Mouse (Mus musculus): Measurements from ENCODE around the gene Iqschfp. TPM values are rescaled to one million over a fixed set of nuclear protein-coding genes. Genes with fewer than 3 reads are reported as not detected.

Iqschfp gene
- polyA plus RNA-seq, 1 experiment = not detected

DNA sequence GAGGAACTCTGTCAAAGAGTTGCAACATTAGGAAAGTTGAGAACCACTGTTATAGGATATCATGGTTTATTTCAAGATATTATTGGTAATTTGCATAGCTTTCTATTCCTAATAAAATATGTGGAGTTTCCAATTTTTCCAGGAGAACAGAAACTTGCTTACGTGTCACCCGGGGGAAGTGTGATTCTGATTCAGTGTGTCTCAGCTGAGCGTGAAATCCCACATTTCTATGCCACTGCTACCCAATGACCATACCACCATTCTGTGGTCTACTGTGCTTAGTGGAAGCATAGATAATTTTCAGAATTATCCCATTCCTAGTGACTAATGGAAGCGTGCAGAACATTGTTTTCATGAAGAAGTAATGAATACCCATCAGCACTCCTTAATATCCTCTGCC is 704.9 kb downstream of the Iqschfp start:
- Histone ChIP-seq H3K4me1 (ENCODE audit: control insufficient read depth, insufficient read depth, low read length) (peaks cover 5% of the 10 kb centered on the region), H3K4me3 (ENCODE audit: insufficient read depth, low read depth, low read length) (no peak overlapping the region), H3K27ac (ENCODE audit: insufficient read depth, low read depth, low read length) (no peak overlapping the region)
- TF ChIP-seq POLR2A (IDR thresholded peaks at IDR 0.05; ENCODE audit: insufficient read depth, low read depth, low read length) (no peak), CTCF (IDR thresholded peaks at IDR 0.05; ENCODE audit: insufficient read depth, low read depth, low read length) (no peak)
- 85% methylated on average over 4 of the region's 4 CpGs for WGBS

- Histone ChIP-seq H3K4me3 (ENCODE audit: insufficient read depth, low read depth, low read length) (no peak overlapping the region), H3K4me1 (ENCODE audit: control insufficient read depth, insufficient read depth, low read length) (peaks cover 14% of the 10 kb centered on the region), H3K27ac (ENCODE audit: insufficient read depth, low read depth, low read length) (no peak overlapping the region)
- WGBS = 56% methylated on average over 9 of the region's 9 CpGs
- no peak for TF ChIP-seq CTCF (IDR thresholded peaks at IDR 0.05; ENCODE audit: insufficient read depth, low read depth, low read length)
- TF ChIP-seq POLR2A (IDR thresholded peaks at IDR 0.05; ENCODE audit: insufficient read depth, low read depth, low read length) = no peak
Observed at GRCm38 (mm10) chr3:68602891-68603290, 710.9 kb downstream of the Iqschfp start.

DNA sequence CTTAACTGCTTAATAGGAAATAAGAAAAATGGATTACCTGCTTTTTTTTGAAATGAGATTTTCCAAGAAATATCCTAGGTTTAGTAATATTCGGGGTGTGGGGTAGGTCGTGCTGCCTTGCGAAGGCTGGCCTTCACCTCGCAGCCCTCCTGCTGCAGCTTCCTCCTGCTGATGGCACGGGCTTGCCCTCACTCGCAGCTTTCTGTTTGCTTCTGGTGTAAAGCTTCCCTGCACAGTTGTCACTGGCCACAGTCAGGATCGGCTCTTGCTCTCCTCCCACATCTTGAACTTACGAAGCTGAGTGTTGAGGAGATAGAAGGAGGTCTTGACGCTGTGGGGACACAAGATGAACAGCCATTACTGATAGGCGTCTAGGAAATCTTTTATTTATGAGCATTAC is 712.4 kb downstream of the Iqschfp start:
- TF ChIP-seq POLR2A (IDR thresholded peaks at IDR 0.05; ENCODE audit: insufficient read depth, low read depth, low read length) (no peak), CTCF (IDR thresholded peaks at IDR 0.05; ENCODE audit: insufficient read depth, low read depth, low read length) (no peak)
- no peak overlapping the region for H3K4me3 ChIP-seq (ENCODE audit: insufficient read depth, low read depth, low read length)
- H3K27ac ChIP-seq (ENCODE audit: insufficient read depth, low read depth, low read length) = peak overlapping the region; percentile 7; the same call in 1 of the 2 replicates
- WGBS = 74% methylated on average over 10 of the region's 10 CpGs
- peaks cover 23% of the 10 kb centered on the region for H3K4me1 ChIP-seq (ENCODE audit: control insufficient read depth, insufficient read depth, low read length)

- Histone ChIP-seq H3K4me1 (ENCODE audit: control insufficient read depth, insufficient read depth, low read length) (peaks cover 24% of the 10 kb centered on the region), H3K27ac (ENCODE audit: insufficient read depth, low read depth, low read length) (peak overlapping the region; percentile 7; the same call in 1 of the 2 replicates), H3K4me3 (ENCODE audit: insufficient read depth, low read depth, low read length) (no peak overlapping the region)
- WGBS = 71% methylated on average over 10 of the region's 10 CpGs
- TF ChIP-seq POLR2A (IDR thresholded peaks at IDR 0.05; ENCODE audit: insufficient read depth, low read depth, low read length) (no peak), CTCF (IDR thresholded peaks at IDR 0.05; ENCODE audit: insufficient read depth, low read depth, low read length) (no peak)
Observed at GRCm38 (mm10) chr3:68604962-68605361, 712.9 kb downstream of the Iqschfp start.

GRCm38 (mm10) chr3:68605942-68606603 is 714.0 kb downstream of the Iqschfp start:
- no peak overlapping the region for H3K27ac ChIP-seq (ENCODE audit: insufficient read depth, low read depth, low read length)
- WGBS = 63% methylated on average over 7 of the region's 7 CpGs
- peaks cover 26% of the 10 kb centered on the region for H3K4me1 ChIP-seq (ENCODE audit: control insufficient read depth, insufficient read depth, low read length)
- H3K4me3 ChIP-seq (ENCODE audit: insufficient read depth, low read depth, low read length) = no peak overlapping the region
- TF ChIP-seq CTCF (IDR thresholded peaks at IDR 0.05; ENCODE audit: insufficient read depth, low read depth, low read length) = no peak
- no peak for TF ChIP-seq POLR2A (IDR thresholded peaks at IDR 0.05; ENCODE audit: insufficient read depth, low read depth, low read length)

DNA sequence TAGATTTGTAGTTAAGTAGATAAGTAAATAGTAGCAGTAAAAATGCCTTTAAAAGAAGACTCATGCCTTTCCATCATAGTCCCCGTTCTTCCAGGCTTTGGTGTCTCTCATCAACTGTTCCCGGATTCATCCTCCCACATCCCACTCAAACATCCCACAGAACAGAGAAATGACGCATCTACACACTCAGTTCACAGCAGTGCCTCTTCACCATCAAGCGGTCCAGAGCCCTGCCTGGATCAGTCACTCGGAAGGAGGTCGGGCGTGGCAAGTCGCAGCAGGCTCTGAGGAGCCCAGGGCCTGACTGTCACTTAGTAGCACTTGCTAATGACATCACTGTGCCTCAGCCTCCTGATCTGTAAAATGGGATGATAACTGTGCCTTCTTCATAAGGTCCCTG is 714.7 kb downstream of the Iqschfp start:
- Histone ChIP-seq H3K27ac (ENCODE audit: insufficient read depth, low read depth, low read length) (peak overlapping the region; percentile 65), H3K4me1 (ENCODE audit: control insufficient read depth, insufficient read depth, low read length) (peaks cover 26% of the 10 kb centered on the region), H3K4me3 (ENCODE audit: insufficient read depth, low read depth, low read length) (no peak overlapping the region)
- TF ChIP-seq CTCF (IDR thresholded peaks at IDR 0.05; ENCODE audit: insufficient read depth, low read depth, low read length) (no peak), POLR2A (IDR thresholded peaks at IDR 0.05; ENCODE audit: insufficient read depth, low read depth, low read length) (no peak)
- WGBS = 58% methylated on average over 8 of the region's 8 CpGs

DNA sequence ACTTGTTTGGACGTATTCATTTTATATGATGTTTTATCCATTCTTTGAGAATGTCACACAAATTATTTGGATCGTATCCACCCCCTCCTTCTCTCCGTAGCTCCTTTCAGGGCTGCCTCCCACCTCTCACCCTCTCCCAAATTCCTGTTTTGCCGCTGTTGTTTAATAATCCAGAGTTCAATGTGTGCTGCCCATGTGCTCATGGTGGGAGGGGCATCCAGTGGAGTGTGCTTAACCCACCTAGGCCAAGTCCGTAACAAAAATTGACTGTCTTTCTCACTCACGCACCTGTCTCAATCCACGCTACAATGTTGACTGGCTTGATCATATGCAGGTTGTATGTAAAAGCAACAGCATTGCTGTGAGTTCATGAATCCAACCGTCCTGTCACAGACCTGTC is 715.3 kb downstream of the Iqschfp start:
- WGBS = 87% methylated on average over 8 of the region's 8 CpGs
- H3K27ac ChIP-seq (ENCODE audit: insufficient read depth, low read depth, low read length) = no peak overlapping the region
- no peak for TF ChIP-seq POLR2A (IDR thresholded peaks at IDR 0.05; ENCODE audit: insufficient read depth, low read depth, low read length)
- TF ChIP-seq CTCF (IDR thresholded peaks at IDR 0.05; ENCODE audit: insufficient read depth, low read depth, low read length) = no peak
- peaks cover 26% of the 10 kb centered on the region for H3K4me1 ChIP-seq (ENCODE audit: control insufficient read depth, insufficient read depth, low read length)
- no peak overlapping the region for H3K4me3 ChIP-seq (ENCODE audit: insufficient read depth, low read depth, low read length)

DNA sequence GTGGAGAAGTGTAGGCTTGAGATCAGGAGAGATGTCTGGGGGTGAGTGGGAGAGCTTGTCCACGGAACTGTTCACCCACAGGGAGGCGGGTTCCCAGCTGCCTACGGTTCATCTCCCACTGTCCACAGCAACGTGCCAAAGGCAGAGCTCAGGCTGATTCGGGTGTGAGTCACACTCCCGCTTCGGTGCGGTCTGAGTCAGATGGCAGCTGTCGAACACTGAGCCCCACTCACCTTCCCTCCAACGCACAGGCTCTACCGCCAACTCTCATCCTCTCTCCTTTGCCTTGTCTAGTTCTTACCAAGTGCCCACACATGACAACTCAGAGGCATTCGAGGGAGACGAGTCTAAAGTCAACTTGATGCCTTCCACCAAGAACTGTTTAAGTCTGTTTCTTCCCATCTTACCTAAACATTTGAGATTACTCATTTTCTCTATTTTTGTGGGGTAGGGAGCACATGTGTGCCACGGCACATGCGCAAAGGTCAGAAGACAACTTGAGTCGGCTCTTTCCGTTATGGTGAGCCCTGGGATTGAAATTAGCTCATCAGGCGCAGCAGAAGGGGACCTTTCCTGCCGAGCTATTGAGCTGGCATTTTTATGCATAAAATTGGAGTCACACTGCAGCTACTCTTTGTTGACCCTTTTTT is 716.9 kb downstream of the Iqschfp start:
- TF ChIP-seq CTCF (IDR thresholded peaks at IDR 0.05; ENCODE audit: insufficient read depth, low read depth, low read length) (no peak), POLR2A (IDR thresholded peaks at IDR 0.05; ENCODE audit: insufficient read depth, low read depth, low read length) (no peak)

DNA sequence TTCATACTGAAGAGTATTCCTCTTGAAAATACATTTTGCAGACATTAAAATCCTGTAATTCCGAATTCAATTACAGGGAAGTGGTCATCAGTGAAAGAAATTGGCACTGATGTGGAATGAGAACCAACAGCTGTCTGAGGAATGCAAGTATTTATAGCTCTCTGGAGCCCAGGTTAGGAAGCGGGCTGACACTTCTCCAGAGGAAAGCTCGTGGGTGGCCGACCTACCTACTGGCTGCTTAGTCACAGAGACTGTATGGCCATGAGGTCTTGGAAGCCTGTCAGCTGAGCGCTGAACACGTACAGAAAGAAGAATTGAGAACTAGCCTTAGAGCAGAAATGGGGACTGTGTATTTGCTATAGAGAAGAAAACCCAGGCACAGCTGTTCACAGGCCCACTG is 718.0 kb downstream of the Iqschfp start:
- H3K4me3 ChIP-seq (ENCODE audit: insufficient read depth, low read depth, low read length) = no peak overlapping the region
- peaks cover 20% of the 10 kb centered on the region for H3K4me1 ChIP-seq (ENCODE audit: control insufficient read depth, insufficient read depth, low read length)
- 51% methylated on average over 6 of the region's 6 CpGs for WGBS
- TF ChIP-seq CTCF (IDR thresholded peaks at IDR 0.05; ENCODE audit: insufficient read depth, low read depth, low read length) (no peak), POLR2A (IDR thresholded peaks at IDR 0.05; ENCODE audit: insufficient read depth, low read depth, low read length) (no peak)
- H3K27ac ChIP-seq (ENCODE audit: insufficient read depth, low read depth, low read length) = no peak overlapping the region

More for the DNA sequence above, 716.9 kb downstream of the Iqschfp start:
- no peak overlapping the region for H3K4me3 ChIP-seq (ENCODE audit: insufficient read depth, low read depth, low read length)
- 36% methylated on average over 19 of the region's 19 CpGs for WGBS
- peak overlapping the region; percentile 29 for H3K27ac ChIP-seq (ENCODE audit: insufficient read depth, low read depth, low read length)
- peaks cover 26% of the 10 kb centered on the region for H3K4me1 ChIP-seq (ENCODE audit: control insufficient read depth, insufficient read depth, low read length)
